Mouse (Mus musculus): ENCODE measurements around the gene Cbs. TPM values are rescaled to one million over a fixed set of nuclear protein-coding genes. Genes with fewer than 3 reads are reported as not detected.

Cbs gene
- polyA plus RNA-seq, 1 experiment from 2014 or later, result 2.1 TPM

GRCm38 (mm10) chr17:31571689-31572088, 65.3 kb downstream of the Cbs start:
- 93% methylated on average over 5 of the region's 5 CpGs for WGBS

GRCm38 (mm10) chr17:31570321-31570925, 66.6 kb downstream of the Cbs start:
- H3K4me1 ChIP-seq, result peaks cover 60% of the 10 kb centered on the region

More at GRCm38 (mm10) chr17:31571689-31572088, 65.3 kb downstream of the Cbs start:
- no peaks in the 10 kb centered on the region for H3K27me3 ChIP-seq (ENCODE audit: insufficient read depth, poor library complexity, severe bottlenecking)
- DNase-seq (ENCODE audit: low spot score), result no peak
- H3K36me3 ChIP-seq, result no peaks in the 10 kb centered on the region
- H3K4me1 ChIP-seq, result peaks cover 54% of the 10 kb centered on the region
- H3K4me3 ChIP-seq, result no peak overlapping the region
- H3K9me3 ChIP-seq, result no peaks in the 10 kb centered on the region
- H3K27ac ChIP-seq, result no peak overlapping the region

GRCm38 (mm10) chr17:31569756-31570155, 67.3 kb downstream of the Cbs start:
- DNase-seq (ENCODE audit: low spot score), result no peak
- Histone ChIP-seq H3K4me1 (peaks cover 56% of the 10 kb centered on the region), H3K27me3 (ENCODE audit: insufficient read depth, poor library complexity, severe bottlenecking) (no peaks in the 10 kb centered on the region), H3K4me3 (no peak overlapping the region), H3K27ac (no peak overlapping the region), H3K9me3 (no peaks in the 10 kb centered on the region), H3K36me3 (no peaks in the 10 kb centered on the region)
- WGBS, result 97% methylated on average over 1 of the region's 1 CpGs

More at GRCm38 (mm10) chr17:31570321-31570925, 66.6 kb downstream of the Cbs start:
- WGBS, result 67% methylated on average over 9 of the region's 9 CpGs
- H3K27ac ChIP-seq, result 0 out of 2 replicates have a peak overlapping the region, but pooled peaks have one; percentile 17
- DNase-seq (ENCODE audit: low spot score), result peak; percentile 92
- no peak overlapping the region for H3K4me3 ChIP-seq
- H3K27me3 ChIP-seq (ENCODE audit: insufficient read depth, poor library complexity, severe bottlenecking), result no peaks in the 10 kb centered on the region
- H3K9me3 ChIP-seq, result no peaks in the 10 kb centered on the region
- H3K36me3 ChIP-seq, result no peaks in the 10 kb centered on the region

GRCm38 (mm10) chr17:31566276-31566675, 70.8 kb downstream of the Cbs start:
- Histone ChIP-seq H3K4me3 (peak overlapping the region; percentile 93), H3K27ac (peak overlapping the region; percentile 98), H3K36me3 (no peaks in the 10 kb centered on the region), H3K9me3 (no peaks in the 10 kb centered on the region), H3K27me3 (ENCODE audit: insufficient read depth, poor library complexity, severe bottlenecking) (no peaks in the 10 kb centered on the region), H3K4me1 (peaks cover 48% of the 10 kb centered on the region)
- DNase-seq (ENCODE audit: low spot score), result no peak
- WGBS, result 75% methylated on average over 6 of the region's 6 CpGs

GRCm38 (mm10) chr17:31565141-31566056, 71.6 kb downstream of the Cbs start:
- no peaks in the 10 kb centered on the region for H3K36me3 ChIP-seq
- no peaks in the 10 kb centered on the region for H3K9me3 ChIP-seq
- peak overlapping the region; percentile 93 for H3K4me3 ChIP-seq
- H3K27ac ChIP-seq, result peak overlapping the region; percentile 98
- no peak for DNase-seq (ENCODE audit: low spot score)
- peaks cover 39% of the 10 kb centered on the region for H3K4me1 ChIP-seq
- WGBS, result under 1% methylated on average over 84 of the region's 88 CpGs
- H3K27me3 ChIP-seq (ENCODE audit: insufficient read depth, poor library complexity, severe bottlenecking), result no peaks in the 10 kb centered on the region

GRCm38 (mm10) chr17:31564858-31565140, 72.2 kb downstream of the Cbs start:
- Histone ChIP-seq H3K36me3 (no peaks in the 10 kb centered on the region), H3K27me3 (ENCODE audit: insufficient read depth, poor library complexity, severe bottlenecking) (no peaks in the 10 kb centered on the region), H3K4me1 (peaks cover 39% of the 10 kb centered on the region), H3K4me3 (peak overlapping the region; percentile 93), H3K27ac (peak overlapping the region; percentile 98), H3K9me3 (no peaks in the 10 kb centered on the region)
- 7% methylated on average over 18 of the region's 44 CpGs for WGBS
- no peak for DNase-seq (ENCODE audit: low spot score)

- peak within 1 kb of the TSS; percentile 98 for H3K27ac ChIP-seq
- under 1% methylated on average over 67 of the region's 72 CpGs for WGBS
- no peaks in the 10 kb centered on the region for H3K36me3 ChIP-seq
- no peaks in the 10 kb centered on the region for H3K9me3 ChIP-seq
- peaks cover 35% of the 10 kb centered on the region for H3K4me1 ChIP-seq
- H3K27me3 ChIP-seq (ENCODE audit: insufficient read depth, poor library complexity, severe bottlenecking), result no peaks in the 10 kb centered on the region
- H3K4me3 ChIP-seq, result peak within 1 kb of the TSS; percentile 93
- peak; percentile 99 for DNase-seq (ENCODE audit: low spot score)
These were observed 72.8 kb downstream of the Cbs start, which contains the start of gene Pknox1 for GRCm38 (mm10) chr17:31564015-31564857. Gene Pknox1, plus strand, starts transcription at chr17:31564734.

GRCm38 (mm10) chr17:31563632-31564014, 73.4 kb downstream of the Cbs start:
- DNase-seq (ENCODE audit: low spot score), result no peak
- Histone ChIP-seq H3K27me3 (ENCODE audit: insufficient read depth, poor library complexity, severe bottlenecking) (no peaks in the 10 kb centered on the region), H3K4me3 (peak overlapping the region; percentile 93), H3K9me3 (no peaks in the 10 kb centered on the region), H3K4me1 (peaks cover 30% of the 10 kb centered on the region), H3K36me3 (no peaks in the 10 kb centered on the region), H3K27ac (peak overlapping the region; percentile 98)
- 28% methylated on average over 12 of the region's 12 CpGs for WGBS

- no peak for DNase-seq (ENCODE audit: low spot score)
- no peaks in the 10 kb centered on the region for H3K36me3 ChIP-seq
- WGBS, result 82% methylated on average over 11 of the region's 11 CpGs
These were observed 77.8 kb downstream of the Cbs start for GRCm38 (mm10) chr17:31559021-31559789.

More at GRCm38 (mm10) chr17:31559021-31559789, 77.8 kb downstream of the Cbs start:
- Histone ChIP-seq H3K4me1 (peaks cover 22% of the 10 kb centered on the region), H3K27ac (no peak overlapping the region), H3K9me3 (no peaks in the 10 kb centered on the region), H3K27me3 (ENCODE audit: insufficient read depth, poor library complexity, severe bottlenecking) (no peaks in the 10 kb centered on the region), H3K4me3 (no peak overlapping the region)

Small RNA genes lying within 50 kb of the gene (microRNA-seq; reads per million reads assigned to microRNA genes)
- gene Gm24970, result not detected

Other genes starting within 250 kb of the Cbs start
- gene Wdr4, start 117.3 kb downstream of the Cbs start, polyA plus RNA-seq (2016; fragmentation: Nextera tagmentation; extraction: Ambion mirVana), result 38.2 and 49.3 TPM in 2 replicates
- 392 and 480 TPM in 2 replicates for gene Ndufv3, start 117.1 kb downstream of the Cbs start, polyA plus RNA-seq (2016; fragmentation: Nextera tagmentation; extraction: Ambion mirVana)
- gene Pknox1, start 72.5 kb downstream of the Cbs start, polyA plus RNA-seq (2016; fragmentation: Nextera tagmentation; extraction: Ambion mirVana), result 20.9 and 21.9 TPM in 2 replicates
- gene U2af1, start 21.7 kb upstream of the Cbs start, polyA plus RNA-seq (2016; fragmentation: Nextera tagmentation; extraction: Ambion mirVana), result 271 and 373 TPM in 2 replicates
- gene Cryaa, start 40.6 kb upstream of the Cbs start, polyA plus RNA-seq (2016; fragmentation: Nextera tagmentation; extraction: Ambion mirVana), result not detected in 2 replicates
- 20.9 and 22.0 TPM in 2 replicates for gene Sik1, start 218.6 kb upstream of the Cbs start, polyA plus RNA-seq (2016; fragmentation: Nextera tagmentation; extraction: Ambion mirVana)